Mouse (Mus musculus): Measurements from ENCODE around the gene Nkain4. TPM values are rescaled to one million over a fixed set of nuclear protein-coding genes. Genes with fewer than 3 reads are reported as not detected.

Gene Nkain4
- total and polyA plus RNA-seq, 2 experiments from 2014 or later: 76.0 to 133 TPM

DNA sequence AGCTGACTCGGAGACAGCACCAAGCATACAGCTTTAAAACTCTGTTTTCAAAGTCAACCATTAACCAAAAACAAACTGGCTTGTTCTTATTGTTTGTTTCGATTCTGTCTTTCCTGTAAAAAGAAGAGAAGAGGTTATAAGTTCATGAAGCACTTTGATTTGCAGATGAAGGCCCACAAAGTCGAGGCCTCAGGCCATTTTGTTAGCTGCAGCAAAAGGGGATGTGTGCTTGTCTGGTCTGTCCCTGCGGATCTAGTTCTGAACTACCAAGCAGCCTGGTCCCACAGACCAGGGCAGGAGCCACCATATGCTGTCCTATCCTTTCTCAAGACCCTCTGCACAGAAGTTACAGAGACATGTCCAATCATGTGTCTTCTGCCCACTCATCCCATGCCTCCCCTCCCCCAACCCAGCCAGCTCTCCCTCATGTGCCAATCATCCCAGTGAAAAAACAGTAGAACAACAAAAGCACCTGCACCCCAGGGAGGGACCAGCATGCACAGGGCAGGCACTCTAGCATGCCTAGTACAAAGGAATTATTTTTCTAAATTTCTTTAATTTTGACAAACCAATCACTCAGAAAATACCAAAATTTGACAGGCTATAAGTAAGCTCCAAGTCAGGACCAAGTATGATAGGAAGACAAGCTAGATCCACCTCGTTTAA lies 48.8 kb downstream of the Nkain4 start:
- no peaks in the 10 kb centered on the region for H3K9me3 ChIP-seq (ENCODE audit: low read length)
- DNase-seq (ENCODE audit: low spot score) (no peak), ATAC-seq (no peak)
- no peak overlapping the region for H3K27ac ChIP-seq
- H3K4me1 ChIP-seq (ENCODE audit: insufficient read depth, low read length): no peaks in the 10 kb centered on the region
- no peak overlapping the region for H3K4me3 ChIP-seq (ENCODE audit: low read length)
- TF ChIP-seq CTCF (IDR thresholded peaks at IDR 0.05; ENCODE audit: low read depth): no peak
- H3K9ac ChIP-seq (replicated peaks; ENCODE audit: low read length): no peak overlapping the region
- H3K4me2 ChIP-seq (ENCODE audit: low read depth, low read length): no peak overlapping the region
- no peaks in the 10 kb centered on the region for H3K27me3 ChIP-seq (ENCODE audit: insufficient read depth, low read length)
- H3K36me3 ChIP-seq (ENCODE audit: insufficient read depth, low read length): peaks cover 15% of the 10 kb centered on the region
- WGBS: 54% methylated on average over 5 of the region's 5 CpGs

DNA sequence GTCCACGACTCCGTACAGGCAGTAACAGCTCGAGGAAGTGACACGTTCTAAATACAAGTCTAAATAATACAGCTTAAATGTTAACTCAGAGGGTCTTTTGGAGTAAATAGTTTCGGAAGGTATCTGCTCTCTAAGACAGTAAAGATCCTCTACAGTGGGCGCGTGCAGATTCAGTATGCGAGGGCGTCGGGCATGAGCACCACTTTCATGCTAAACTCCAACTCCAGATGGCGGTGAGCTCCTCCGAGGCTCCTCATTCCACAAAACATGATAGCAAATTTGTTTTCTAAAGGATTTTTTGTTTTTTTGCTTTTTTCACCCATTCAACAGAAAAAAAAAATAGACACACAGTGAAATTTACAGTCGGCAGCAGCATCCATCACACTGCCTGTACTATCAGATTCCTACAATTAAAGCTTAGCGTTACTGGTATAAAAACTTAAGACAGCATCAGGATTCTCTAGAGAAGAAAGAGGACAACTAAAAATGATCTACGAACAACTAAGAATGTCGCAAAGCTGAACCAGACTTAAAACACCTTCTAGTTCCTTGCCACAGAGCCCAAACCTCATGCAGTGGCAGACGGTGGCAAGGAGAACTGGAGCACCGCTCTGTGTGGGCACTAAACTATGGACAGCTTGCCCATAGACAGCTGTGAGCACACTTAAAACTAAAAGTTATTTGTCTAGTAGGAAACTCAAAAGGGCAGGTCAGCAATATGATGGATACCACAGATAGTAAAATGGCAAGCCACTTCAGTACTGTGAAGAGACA lies 49.9 kb downstream of the Nkain4 start:
- no peaks in the 10 kb centered on the region for H3K27me3 ChIP-seq (ENCODE audit: insufficient read depth, low read length)
- H3K4me3 ChIP-seq (ENCODE audit: low read length): no peak overlapping the region
- H3K4me2 ChIP-seq (ENCODE audit: low read depth, low read length): no peak overlapping the region
- DNase-seq (ENCODE audit: low spot score) (no peak), ATAC-seq (no peak)
- no peaks in the 10 kb centered on the region for H3K9me3 ChIP-seq (ENCODE audit: low read length)
- no peak for TF ChIP-seq CTCF (IDR thresholded peaks at IDR 0.05; ENCODE audit: low read depth)
- no peak overlapping the region for H3K9ac ChIP-seq (replicated peaks; ENCODE audit: low read length)
- peaks cover 6% of the 10 kb centered on the region; the same call in 1 of the 2 replicates for H3K36me3 ChIP-seq (ENCODE audit: insufficient read depth, low read length)
- 92% methylated on average over 18 of the region's 18 CpGs for WGBS
- no peaks in the 10 kb centered on the region for H3K4me1 ChIP-seq (ENCODE audit: insufficient read depth, low read length)
- H3K27ac ChIP-seq: no peak overlapping the region

DNA sequence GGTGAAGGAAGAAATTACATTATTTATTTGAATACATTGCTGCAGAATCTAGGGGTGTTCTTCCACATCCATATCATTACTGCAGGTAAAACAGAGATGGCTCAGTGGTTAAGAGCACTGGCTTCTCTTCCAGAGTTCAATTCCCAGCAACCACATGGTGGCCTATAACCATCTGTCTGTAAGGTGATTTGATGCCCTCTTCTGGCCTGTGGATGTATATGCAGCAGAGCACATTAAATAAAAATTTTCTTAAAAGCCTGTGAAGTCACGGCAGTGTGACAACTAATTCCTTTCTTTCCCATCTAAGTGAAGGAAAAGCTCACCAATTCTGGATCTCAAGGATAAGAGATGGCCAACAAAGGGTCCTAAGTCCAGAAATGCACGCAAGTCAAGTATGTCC lies 52.4 kb downstream of the Nkain4 start:
- Histone ChIP-seq H3K9ac (replicated peaks; ENCODE audit: low read length) (no peak overlapping the region), H3K36me3 (ENCODE audit: insufficient read depth, low read length) (peaks cover 6% of the 10 kb centered on the region; the same call in 1 of the 2 replicates), H3K9me3 (ENCODE audit: low read length) (no peaks in the 10 kb centered on the region), H3K27me3 (ENCODE audit: insufficient read depth, low read length) (no peaks in the 10 kb centered on the region), H3K27ac (no peak overlapping the region), H3K4me3 (ENCODE audit: low read length) (no peak overlapping the region), H3K4me2 (ENCODE audit: low read depth, low read length) (no peak overlapping the region), H3K4me1 (ENCODE audit: insufficient read depth, low read length) (no peaks in the 10 kb centered on the region)
- DNase-seq (ENCODE audit: low spot score): peak; percentile 75
- peak; percentile 35; the same call in 1 of the 2 replicates for ATAC-seq
- WGBS: 33% methylated on average over 2 of the region's 2 CpGs
- TF ChIP-seq CTCF (IDR thresholded peaks at IDR 0.05; ENCODE audit: low read depth): peak; percentile 79

DNA sequence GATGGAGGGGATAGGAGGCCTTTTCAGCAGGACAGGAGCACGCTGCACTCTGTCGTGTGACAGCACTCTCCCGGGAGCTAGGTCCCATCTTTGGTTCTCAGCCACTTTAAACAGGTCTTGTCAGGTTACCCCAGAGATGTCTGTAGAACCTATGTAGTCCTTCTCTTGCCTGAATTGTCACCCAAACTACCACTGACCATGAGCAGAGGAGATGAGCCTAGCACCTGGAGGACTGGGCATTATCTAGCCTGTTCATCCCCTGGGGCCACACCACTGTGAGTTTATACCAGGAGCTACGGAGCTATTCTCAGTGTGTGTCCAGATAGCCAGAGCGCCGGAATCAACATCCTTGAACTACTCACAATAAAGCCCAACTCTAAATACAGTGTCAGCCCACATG lies 56.6 kb downstream of the Nkain4 start:
- H3K4me3 ChIP-seq (ENCODE audit: low read length): no peak overlapping the region
- no peaks in the 10 kb centered on the region for H3K27me3 ChIP-seq (ENCODE audit: insufficient read depth, low read length)
- TF ChIP-seq CTCF (IDR thresholded peaks at IDR 0.05; ENCODE audit: low read depth): no peak
- H3K9ac ChIP-seq (replicated peaks; ENCODE audit: low read length): no peak overlapping the region
- 57% methylated on average over 6 of the region's 6 CpGs for WGBS
- H3K36me3 ChIP-seq (ENCODE audit: insufficient read depth, low read length): 0 out of 2 replicates have a peak, but pooled peaks cover under 1% of the 10 kb centered on the region
- no peaks in the 10 kb centered on the region for H3K4me1 ChIP-seq (ENCODE audit: insufficient read depth, low read length)
- ATAC-seq (no peak), DNase-seq (ENCODE audit: low spot score) (no peak)
- H3K9me3 ChIP-seq (ENCODE audit: low read length): no peaks in the 10 kb centered on the region
- H3K4me2 ChIP-seq (ENCODE audit: low read depth, low read length): no peak overlapping the region
- peak overlapping the region; percentile 43; the same call in 1 of the 2 replicates for H3K27ac ChIP-seq

DNA sequence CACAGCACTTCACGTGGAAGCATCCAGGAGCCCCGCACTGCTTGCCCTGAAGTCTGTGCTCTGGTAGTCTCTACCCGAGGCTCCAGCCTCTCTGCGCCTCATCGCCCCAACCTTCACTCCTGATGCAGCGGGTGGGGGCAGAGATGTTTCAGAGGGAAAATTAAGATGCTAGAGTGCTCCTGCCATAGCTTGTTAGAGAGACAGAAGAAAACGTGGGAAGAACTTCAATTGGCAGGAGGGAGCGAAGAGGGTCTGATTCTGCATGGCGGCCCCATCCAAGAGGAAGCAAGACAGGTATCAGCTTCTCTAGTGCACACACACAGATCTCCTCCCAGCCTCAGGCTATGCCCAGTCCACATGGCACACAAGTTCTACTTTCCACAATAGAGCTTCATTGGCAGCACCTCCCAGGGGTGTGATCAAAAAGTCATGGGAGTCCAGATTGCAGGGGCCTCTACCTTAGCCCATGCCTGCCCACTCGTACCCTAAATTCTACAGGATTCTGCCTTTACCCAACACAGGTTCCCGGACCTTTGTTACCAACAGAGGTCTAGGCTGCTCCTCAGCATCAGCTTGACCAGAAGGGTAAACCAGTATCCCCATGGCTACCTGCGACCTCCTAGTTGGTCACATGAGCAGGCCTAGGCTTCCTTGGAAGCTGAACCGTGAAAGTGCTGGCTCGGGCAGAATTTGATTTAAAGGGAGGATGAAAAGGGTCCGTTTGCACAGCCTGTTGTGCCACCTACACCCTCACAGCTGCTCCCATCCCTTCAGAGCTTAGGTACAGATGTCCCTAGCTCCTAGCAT lies 57.5 kb downstream of the Nkain4 start:
- no peak for TF ChIP-seq CTCF (IDR thresholded peaks at IDR 0.05; ENCODE audit: low read depth)
- Histone ChIP-seq H3K4me1 (ENCODE audit: insufficient read depth, low read length) (no peaks in the 10 kb centered on the region), H3K4me2 (ENCODE audit: low read depth, low read length) (no peak overlapping the region), H3K9ac (replicated peaks; ENCODE audit: low read length) (no peak overlapping the region), H3K36me3 (ENCODE audit: insufficient read depth, low read length) (no peaks in the 10 kb centered on the region), H3K9me3 (ENCODE audit: low read length) (no peaks in the 10 kb centered on the region), H3K27ac (peak overlapping the region; percentile 98), H3K27me3 (ENCODE audit: insufficient read depth, low read length) (no peaks in the 10 kb centered on the region), H3K4me3 (ENCODE audit: low read length) (no peak overlapping the region)
- ATAC-seq (no peak), DNase-seq (ENCODE audit: low spot score) (peak; percentile 32)
- 50% methylated on average over 15 of the region's 15 CpGs for WGBS

DNA sequence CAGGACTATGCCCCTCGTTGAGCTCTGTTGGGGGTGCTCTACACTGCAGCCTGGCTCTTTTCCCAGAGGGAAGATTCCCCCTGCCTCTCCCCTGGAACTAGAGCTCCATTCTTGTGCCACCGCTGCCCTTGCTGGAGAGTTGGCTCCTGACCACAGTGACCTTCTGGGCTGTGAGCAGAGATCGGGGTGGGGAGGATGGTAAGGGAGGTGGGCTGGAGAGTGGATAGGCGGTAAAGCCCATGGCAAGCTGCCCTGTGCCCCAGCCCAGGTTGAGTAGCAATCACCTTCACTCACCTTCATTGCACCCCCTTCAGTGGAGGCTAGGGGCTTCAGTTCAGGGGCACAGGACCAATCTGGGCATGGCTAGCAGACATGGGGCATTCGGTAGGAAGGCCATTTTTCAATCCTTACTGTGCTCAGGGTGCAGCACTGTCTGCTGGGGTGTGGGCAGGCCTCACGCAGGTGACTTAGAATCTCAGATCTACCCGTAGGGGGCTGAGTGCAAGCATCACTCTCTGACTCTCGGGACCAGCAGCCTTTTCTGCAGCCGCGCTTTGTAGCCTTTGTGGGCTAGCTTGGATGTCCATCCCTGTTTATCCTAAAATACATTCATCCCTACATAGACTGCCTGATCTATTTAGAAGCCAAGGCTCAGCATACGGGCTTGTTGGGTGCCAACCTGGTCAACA lies 58.5 kb downstream of the Nkain4 start:
- Histone ChIP-seq H3K36me3 (ENCODE audit: insufficient read depth, low read length) (no peaks in the 10 kb centered on the region), H3K9me3 (ENCODE audit: low read length) (no peaks in the 10 kb centered on the region), H3K9ac (replicated peaks; ENCODE audit: low read length) (peak overlapping the region; percentile 25), H3K27me3 (ENCODE audit: insufficient read depth, low read length) (peaks cover 8% of the 10 kb centered on the region; the same call in 1 of the 2 replicates), H3K4me3 (ENCODE audit: low read length) (no peak overlapping the region), H3K4me2 (ENCODE audit: low read depth, low read length) (no peak overlapping the region), H3K4me1 (ENCODE audit: insufficient read depth, low read length) (no peaks in the 10 kb centered on the region), H3K27ac (peak overlapping the region; percentile 98)
- TF ChIP-seq CTCF (IDR thresholded peaks at IDR 0.05; ENCODE audit: low read depth): no peak
- DNase-seq (ENCODE audit: low spot score) (no peak), ATAC-seq (no peak)
- 58% methylated on average over 11 of the region's 11 CpGs for WGBS
